Mouse (Mus musculus) MEL (cell line): Measurements from ENCODE around the gene Zfp367.

ENCODE experiments used
- CTCF ChIP-seq, 3 experiments: IDR thresholded peaks in 2 of 3; conservative IDR thresholded peaks in 1 of 3; 2 replicates each; pipeline ENCODE4 v1.5.1; 2011 to 2012; ENCODE audit warnings: low read length in 3 of 3, low read depth in 2 of 3, mild to moderate bottlenecking in 2 of 3, improper control_type of control experiment in 1 of 3, inconsistent platforms in 1 of 3, mixed read lengths in 1 of 3, moderate library complexity in 1 of 3; ENCODE audit not compliant: control insufficient read depth in 1 of 3, insufficient read depth in 1 of 3, poor library complexity in 1 of 3, severe bottlenecking in 1 of 3
- ELF1 ChIP-seq: IDR thresholded peaks from 2 replicates; pipeline ENCODE4 v1.6.1; 2014; ENCODE audit warnings: low read depth, mild to moderate bottlenecking, inconsistent platforms, low read length, improper control_type of control experiment, moderate library complexity

DNA sequence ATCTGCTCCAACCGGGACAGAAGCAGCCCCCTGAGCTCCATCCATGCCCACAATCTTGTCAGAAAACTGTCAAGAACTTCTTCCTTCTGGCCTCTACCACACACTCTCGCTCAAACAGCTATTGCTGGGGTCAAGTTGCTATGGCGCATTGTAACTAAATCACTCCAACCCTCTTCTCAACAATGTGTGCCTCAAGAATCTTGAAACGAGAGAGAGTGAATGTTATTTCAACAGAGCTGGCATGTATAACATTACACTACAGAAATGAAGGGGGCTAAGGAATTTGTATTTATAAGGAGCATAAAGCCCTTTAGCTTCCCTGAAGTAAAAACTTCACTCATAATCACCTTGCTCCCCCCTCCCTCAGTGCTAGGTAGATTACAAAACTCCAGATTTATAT lies 26.7 kb downstream of the Zfp367 start:
- no peak for TF ChIP-seq CTCF (IDR thresholded peaks at IDR 0.05 in 2 of 3, conservative IDR thresholded peaks at IDR 0.05 in 1 of 3; ENCODE audit: control insufficient read depth in 1 of 3, insufficient read depth in 1 of 3, low read depth in 2 of 3, low read length in 3 of 3, poor library complexity in 1 of 3, severe bottlenecking in 1 of 3)
- TF ChIP-seq ELF1, result no peak
